Mouse (Mus musculus) CH12.LX (cell line): ENCODE measurements around the gene Pde4d. TPM values are rescaled to one million over a fixed set of nuclear protein-coding genes. Genes with fewer than 3 reads are reported as not detected.

ENCODE experiments used
- DNase-seq: peaks from one replicate; pipeline ENCODE4 v3.0.0-alpha.2; 2013; ENCODE audit errors: extremely low read depth
- H3K27ac ChIP-seq: 2 replicates; pipeline ENCODE4 v1.5.1; 2012; ENCODE audit warnings: low read depth, mild to moderate bottlenecking, control low read depth, moderate library complexity; ENCODE audit not compliant: insufficient read depth
- H3K27me3 ChIP-seq: replicated peaks from 2 replicates; pipeline ENCODE3; 2012; ENCODE audit warnings: inconsistent platforms
- H3K36me3 ChIP-seq, 2 experiments: replicated peaks in 1 of 2; 2 replicates each; pipeline versions ENCODE3 to v1.6.1; 2012; ENCODE audit warnings: inconsistent platforms in 1 of 2, low read length in 1 of 2, mild to moderate bottlenecking in 1 of 2, mixed read lengths in 1 of 2, moderate library complexity in 1 of 2; ENCODE audit not compliant: control insufficient read depth in 1 of 2, insufficient read depth in 1 of 2
- H3K4me1 ChIP-seq, 2 experiments: 2 replicates each; pipeline ENCODE4 v1.6.1; 2012; ENCODE audit warnings: inconsistent platforms in 1 of 2, moderate library complexity in 1 of 2; ENCODE audit not compliant: insufficient read depth in 2 of 2, control insufficient read depth in 1 of 2
- H3K4me2 ChIP-seq: 2 replicates; pipeline ENCODE4 v1.6.1; 2012; ENCODE audit warnings: low read depth, mild to moderate bottlenecking, control low read depth; ENCODE audit not compliant: poor library complexity, insufficient read depth, severe bottlenecking
- H3K4me3 ChIP-seq, 3 experiments: fragments of 150-350 bp in 1 of 3; sonication (generic) in 1 of 3; replicated peaks in 1 of 3; 2 replicates each; pipeline versions ENCODE3 to v1.5.1; 2011 to 2012; ENCODE audit warnings: low read depth in 2 of 3, low read length in 2 of 3, mild to moderate bottlenecking in 2 of 3, moderate library complexity in 2 of 3, control low read depth in 1 of 3, improper control_type of control experiment in 1 of 3, inconsistent platforms in 1 of 3, mixed read lengths in 1 of 3; ENCODE audit not compliant: poor library complexity in 1 of 3
- H3K79me2 ChIP-seq: replicated peaks from 2 replicates; pipeline ENCODE4 v1.6.1; 2012; ENCODE audit warnings: mild to moderate bottlenecking, moderate library complexity; ENCODE audit not compliant: control insufficient read depth, poor library complexity, insufficient read depth, severe bottlenecking; ENCODE audit errors: extremely low read depth
- H3K9ac ChIP-seq: 2 replicates; pipeline ENCODE4 v1.6.1; 2012; ENCODE audit warnings: low read depth, mild to moderate bottlenecking, control low read depth, moderate library complexity; ENCODE audit not compliant: insufficient read depth
- H3K9me3 ChIP-seq: replicated peaks from 2 replicates; pipeline ENCODE3; 2012; ENCODE audit warnings: low read length, inconsistent platforms, mixed read lengths
- CHD1 ChIP-seq: IDR thresholded peaks from 2 replicates; pipeline ENCODE4 v1.6.1; 2012; ENCODE audit warnings: low read depth, low read length, improper control_type of control experiment, inconsistent platforms
- CHD2 ChIP-seq: IDR thresholded peaks from 2 replicates; pipeline ENCODE4 v1.6.1; 2011; ENCODE audit warnings: low read length, improper control_type of control experiment
- CTCF ChIP-seq, 2 experiments: IDR thresholded peaks in 1 of 2; conservative IDR thresholded peaks in 1 of 2; 2 replicates each; pipeline ENCODE4 v1.5.1; 2011 to 2012; ENCODE audit warnings: low read depth in 2 of 2, low read length in 2 of 2, improper control_type of control experiment in 1 of 2, inconsistent platforms in 1 of 2, mild to moderate bottlenecking in 1 of 2, moderate library complexity in 1 of 2
- E2F4 ChIP-seq: IDR thresholded peaks from 2 replicates; pipeline ENCODE4 v1.6.1; 2011; ENCODE audit warnings: low read depth, low read length, improper control_type of control experiment; ENCODE audit not compliant: insufficient replicate concordance
- ELF1 ChIP-seq: IDR thresholded peaks from 2 replicates; pipeline ENCODE4 v1.6.1; 2014; ENCODE audit warnings: low read depth, mild to moderate bottlenecking, inconsistent platforms, low read length, improper control_type of control experiment
- EP300 ChIP-seq: IDR thresholded peaks from 2 replicates; pipeline ENCODE4 v1.6.1; 2011; ENCODE audit warnings: low read length, improper control_type of control experiment
- ETS1 ChIP-seq: conservative IDR thresholded peaks from 2 replicates; pipeline ENCODE4 v1.6.1; 2012; ENCODE audit warnings: low read depth, mild to moderate bottlenecking, inconsistent platforms, low read length, improper control_type of control experiment, moderate library complexity
- GABPA ChIP-seq: IDR thresholded peaks from 2 replicates; pipeline ENCODE4 v1.6.1; 2012; ENCODE audit warnings: low read depth, low read length, improper control_type of control experiment, inconsistent platforms; ENCODE audit not compliant: insufficient replicate concordance
- JUN ChIP-seq: IDR thresholded peaks from 2 replicates; pipeline ENCODE4 v1.6.1; 2011; ENCODE audit warnings: low read depth, mild to moderate bottlenecking, low read length, improper control_type of control experiment, moderate library complexity; ENCODE audit not compliant: insufficient read depth
- JUND ChIP-seq: conservative IDR thresholded peaks from 2 replicates; pipeline ENCODE4 v1.6.1; 2011; ENCODE audit warnings: low read depth, low read length, improper control_type of control experiment
- MAFK ChIP-seq: IDR thresholded peaks from 2 replicates; pipeline ENCODE4 v1.6.1; 2011; ENCODE audit warnings: low read length, improper control_type of control experiment; ENCODE audit not compliant: insufficient replicate concordance
- MAZ ChIP-seq: IDR thresholded peaks from 2 replicates; pipeline ENCODE4 v1.6.1; 2012; ENCODE audit warnings: low read depth, mild to moderate bottlenecking, inconsistent platforms, low read length, improper control_type of control experiment, moderate library complexity
- MXI1 ChIP-seq: IDR thresholded peaks from 2 replicates; pipeline ENCODE4 v1.6.1; 2011; ENCODE audit warnings: mild to moderate bottlenecking, low read depth, low read length, improper control_type of control experiment
- MYC ChIP-seq: IDR thresholded peaks from 2 replicates; pipeline ENCODE4 v1.6.1; 2011; ENCODE audit warnings: low read depth, mild to moderate bottlenecking, improper control_type of control experiment, low read length
- NELFE ChIP-seq: IDR thresholded peaks from 2 replicates; pipeline ENCODE4 v1.6.1; 2011; ENCODE audit warnings: low read depth, low read length, improper control_type of control experiment
- NRF1 ChIP-seq: IDR thresholded peaks from 2 replicates; pipeline ENCODE4 v1.6.1; 2014; ENCODE audit warnings: low read depth, mild to moderate bottlenecking, inconsistent platforms, low read length, improper control_type of control experiment, moderate library complexity
- PAX5 ChIP-seq: IDR thresholded peaks from 2 replicates; pipeline ENCODE4 v1.6.1; 2012; ENCODE audit warnings: low read length, inconsistent platforms, mixed read lengths
- RCOR1 ChIP-seq: conservative IDR thresholded peaks from 2 replicates; pipeline ENCODE4 v1.6.1; 2012; ENCODE audit warnings: low read depth, mild to moderate bottlenecking, inconsistent platforms, low read length, improper control_type of control experiment
- SIN3A ChIP-seq: IDR thresholded peaks from 2 replicates; pipeline ENCODE4 v1.6.1; 2012; ENCODE audit warnings: low read length, improper control_type of control experiment, inconsistent platforms
- SMC3 ChIP-seq: IDR thresholded peaks from 2 replicates; pipeline ENCODE4 v1.6.1; 2011; ENCODE audit warnings: low read depth, low read length, improper control_type of control experiment
- TBP ChIP-seq: conservative IDR thresholded peaks from 2 replicates; pipeline ENCODE4 v1.6.1; 2011; ENCODE audit warnings: low read depth, low read length, improper control_type of control experiment
- UBTF ChIP-seq: IDR thresholded peaks from 2 replicates; pipeline ENCODE4 v1.6.1; 2012; ENCODE audit warnings: low read depth, mild to moderate bottlenecking, inconsistent platforms, low read length, improper control_type of control experiment, moderate library complexity
- ZC3H11A ChIP-seq: IDR thresholded peaks from 2 replicates; pipeline ENCODE4 v1.6.1; 2012; ENCODE audit warnings: low read depth, mild to moderate bottlenecking, inconsistent platforms, low read length, improper control_type of control experiment
- ZKSCAN1 ChIP-seq: IDR thresholded peaks from 2 replicates; pipeline ENCODE4 v1.6.1; 2012; ENCODE audit warnings: low read depth, inconsistent platforms, low read length, improper control_type of control experiment, borderline replicate concordance
- ZMIZ1 ChIP-seq: IDR thresholded peaks from 2 replicates; pipeline ENCODE4 v1.6.1; 2012; ENCODE audit warnings: low read depth, mild to moderate bottlenecking, inconsistent platforms, low read length, improper control_type of control experiment
- ZNF384 ChIP-seq: IDR thresholded peaks from 2 replicates; pipeline ENCODE4 v1.6.1; 2012; ENCODE audit warnings: low read depth, low read length, improper control_type of control experiment, inconsistent platforms
- dilution Hi-C: fragments of 300-500 bp; cut with MboI; formaldehyde crosslinking; loops from 2 replicates; pipeline ENCODE4 v1.14.3; 2020; ENCODE audit warnings: low sequenced_read_pairs; ENCODE audit not compliant: extremely low pct_unique_long_range_greater_than_20kb, extremely low pct_ligation_motif_present
- in situ Hi-C: fragments of 300-500 bp; cut with MboI; formaldehyde crosslinking; loops from 3 replicates; pipeline ENCODE4 v1.14.3; 2019; ENCODE audit warnings: low sequenced_read_pairs, low pct_ligation_motif_present, low pct_unique_long_range_greater_than_20kb, mixed read lengths
- polyA plus RNA-seq: library from polyadenylated mRNA; unstranded; fragments of >175 nt; gene quantifications from 2 replicates; pipeline ENCODE4 v1.2.1, GENCODE M21; 2012; ENCODE audit warnings: low read depth; ENCODE audit not compliant: insufficient read length
- total RNA-seq, 2 experiments: library from RNA; depleted of rRNA; stranded (reverse); fragments of 300-350 nt in 1 of 2; fragments of >200 nt in 1 of 2; gene quantifications; 2 replicates each; pipeline ENCODE4 v1.2.3; 2012 to 2014

The Pde4d gene
- total and polyA plus RNA-seq, 3 experiments: not detected

- dilution Hi-C loops (no loop called here), in situ Hi-C loops (no loop called here)
- no peak for DNase-seq
- Histone ChIP-seq H3K27ac (no peak overlapping the region), H3K36me3 (no peaks in the 10 kb centered on the region), H3K4me2 (no peak overlapping the region), H3K79me2 (no peaks in the 10 kb centered on the region), H3K4me1 (no peaks in the 10 kb centered on the region), H3K9me3 (peaks cover 54% of the 10 kb centered on the region), H3K4me3 (no peak overlapping the region), H3K9ac (no peak overlapping the region), H3K27me3 (no peaks in the 10 kb centered on the region)
- TF ChIP-seq JUN (no peak), ZC3H11A (no peak), MAFK (no peak), ZKSCAN1 (no peak)
Measured at GRCm38 (mm10) chr13:109806193-109806966, 1356.6 kb downstream of the Pde4d start.

- TF ChIP-seq TBP: no peak
- TF ChIP-seq MXI1: no peak
- no peak for TF ChIP-seq ZMIZ1
- TF ChIP-seq SIN3A: no peak
- no peak for TF ChIP-seq CHD1
- no peak for TF ChIP-seq JUND
- no peak for TF ChIP-seq PAX5
- TF ChIP-seq MAFK: no peak
- no peak for TF ChIP-seq RCOR1
- no peak for TF ChIP-seq ETS1
- in situ Hi-C loops: no loop called here
Measured at GRCm38 (mm10) chr13:109807036-109807435, 1357.3 kb downstream of the Pde4d start.

GRCm38 (mm10) chr13:109807446-109807845 lies 1357.7 kb downstream of the Pde4d start:
- H3K36me3 ChIP-seq: no peaks in the 10 kb centered on the region
- no peak overlapping the region for H3K4me2 ChIP-seq
- no peak overlapping the region for H3K9ac ChIP-seq
- no peaks in the 10 kb centered on the region for H3K79me2 ChIP-seq
- DNase-seq: no peak
- H3K27ac ChIP-seq: no peak overlapping the region
- no peaks in the 10 kb centered on the region for H3K27me3 ChIP-seq
- H3K4me1 ChIP-seq: no peaks in the 10 kb centered on the region
- dilution Hi-C loops: no loop called here
- peaks cover 56% of the 10 kb centered on the region for H3K9me3 ChIP-seq
- H3K4me3 ChIP-seq: no peak overlapping the region
- no peak for TF ChIP-seq CTCF (conservative IDR thresholded peaks at IDR 0.05 in 1 of 2, IDR thresholded peaks at IDR 0.05 in 1 of 2; ENCODE audit: low read depth in 2 of 2, low read length in 2 of 2)
- TF ChIP-seq ZMIZ1: no peak
- TF ChIP-seq ZKSCAN1: no peak
- no peak for TF ChIP-seq TBP
- no peak for TF ChIP-seq MYC
- no peak for TF ChIP-seq NRF1
- no peak for TF ChIP-seq PAX5
- TF ChIP-seq SIN3A: no peak
- no peak for TF ChIP-seq EP300
- no peak for TF ChIP-seq NELFE
- no peak for TF ChIP-seq MAZ
- TF ChIP-seq ZNF384: no peak
- TF ChIP-seq GABPA: no peak
- no peak for TF ChIP-seq SMC3
- TF ChIP-seq CHD2: no peak
- TF ChIP-seq ELF1: no peak
- no peak for TF ChIP-seq ZC3H11A
- TF ChIP-seq E2F4: no peak
- TF ChIP-seq UBTF: no peak
- in situ Hi-C loops: no loop called here

More at GRCm38 (mm10) chr13:109807036-109807435, 1357.3 kb downstream of the Pde4d start:
- H3K4me1 ChIP-seq: no peaks in the 10 kb centered on the region
- H3K4me3 ChIP-seq: no peak overlapping the region
- no peaks in the 10 kb centered on the region for H3K36me3 ChIP-seq
- H3K9me3 ChIP-seq: peaks cover 53% of the 10 kb centered on the region
- H3K79me2 ChIP-seq: no peaks in the 10 kb centered on the region
- no peak overlapping the region for H3K9ac ChIP-seq
- no peak overlapping the region for H3K4me2 ChIP-seq
- DNase-seq: no peak
- H3K27me3 ChIP-seq: no peaks in the 10 kb centered on the region
- H3K27ac ChIP-seq: no peak overlapping the region
- dilution Hi-C loops: no loop called here
